Mouse (Mus musculus) hindbrain, embryonic 13.5 days (tissue): ENCODE data around the gene Rhbdf2. TPM values are rescaled to one million over a fixed set of nuclear protein-coding genes. Genes with fewer than 3 reads are reported as not detected.
"Not testable (repeated sequence)": the region's sequence is repeated elsewhere in the genome, so short reads cannot be mapped to it uniquely, and the experiment has no call there.

ENCODE experiments used
- ATAC-seq: fragments of 200-750 bp; cut with Nextera tagmentation; 2 replicates; pipeline ENCODE4 v1.8.0; 2017; ENCODE audit warnings: moderate TSS enrichment; ENCODE audit not compliant: low FRiP score
- H3K27ac ChIP-seq: fragments of 300-500 bp; sonication (generic); 2 replicates; pipeline ENCODE4 v1.5.1; 2015; ENCODE audit warnings: inconsistent platforms, mild to moderate bottlenecking, moderate library complexity
- H3K27me3 ChIP-seq: fragments of 300-500 bp; sonication (generic); 2 replicates; pipeline ENCODE4 v1.6.1; 2015; ENCODE audit warnings: mild to moderate bottlenecking, inconsistent platforms
- H3K36me3 ChIP-seq: fragments of 300-500 bp; sonication (generic); 2 replicates; pipeline ENCODE4 v1.6.1; 2015; ENCODE audit warnings: mild to moderate bottlenecking, inconsistent platforms
- H3K4me1 ChIP-seq: fragments of 300-500 bp; sonication (generic); replicated peaks from 2 replicates; pipeline ENCODE4 v1.6.1; 2015; ENCODE audit warnings: inconsistent platforms
- H3K4me2 ChIP-seq: fragments of 300-500 bp; sonication (generic); 2 replicates; pipeline ENCODE4 v1.6.1; 2015; ENCODE audit warnings: inconsistent platforms, mild to moderate bottlenecking, moderate library complexity
- H3K4me3 ChIP-seq: fragments of 300-500 bp; sonication (generic); 2 replicates; pipeline ENCODE4 v1.5.1; 2015; ENCODE audit warnings: mild to moderate bottlenecking, inconsistent platforms
- H3K9ac ChIP-seq: fragments of 300-500 bp; sonication (generic); 2 replicates; pipeline ENCODE4 v1.6.1; 2015; ENCODE audit warnings: mild to moderate bottlenecking, inconsistent platforms
- H3K9me3 ChIP-seq: fragments of 300-500 bp; sonication (generic); 2 replicates; pipeline ENCODE4 v1.6.1; 2016; ENCODE audit warnings: inconsistent platforms
- WGBS: fragments of 180-500 bp; shearing (Covaris S2); methylation state at CpG from one replicate; pipeline ENCODE4 v1.1.7; 2015; 5-methylcytosine and 5-hydroxymethylcytosine counted together
- polyA plus RNA-seq: library from polyadenylated mRNA; unstranded; fragments of >200 nt; fragmentation: Nextera tagmentation; extraction: Ambion mirVana; gene quantifications from 2 replicates; pipeline ENCODE4 v1.2.1, GENCODE M21; 2015

The Rhbdf2 gene
- 1.8 and 2.1 TPM in 2 replicates for polyA plus RNA-seq

GRCm38 (mm10) chr11:116626299-116627071, at the start of gene Rhbdf2:
Gene Rhbdf2, minus strand, starts transcription at chr11:116627019.
- Histone ChIP-seq H3K36me3 (no peaks in the 10 kb centered on the region), H3K4me1 (peaks cover 21% of the 10 kb centered on the region), H3K27ac (no peak within 1 kb of the TSS), H3K4me2 (no peak within 1 kb of the TSS), H3K9ac (no peak within 1 kb of the TSS), H3K4me3 (no peak within 1 kb of the TSS), H3K9me3 (no peaks in the 10 kb centered on the region), H3K27me3 (peaks cover 40% of the 10 kb centered on the region)
- WGBS, result 69% methylated on average over 10 of the region's 10 CpGs
- no peak for ATAC-seq

GRCm38 (mm10) chr11:116676175-116676976, 49.6 kb upstream of the Rhbdf2 start:
- Histone ChIP-seq H3K4me3 (no peak overlapping the region), H3K27ac (no peak overlapping the region), H3K4me1 (peaks cover 28% of the 10 kb centered on the region), H3K27me3 (no peaks in the 10 kb centered on the region), H3K4me2 (no peak overlapping the region), H3K9me3 (no peaks in the 10 kb centered on the region), H3K36me3 (peaks cover 55% of the 10 kb centered on the region), H3K9ac (no peak overlapping the region)
- 92% methylated on average over 14 of the region's 14 CpGs for WGBS
- no peak for ATAC-seq

- ATAC-seq, H3K4me3 ChIP-seq, H3K9ac ChIP-seq, H3K4me2 ChIP-seq, H3K9me3 ChIP-seq, H3K27ac ChIP-seq, H3K27me3 ChIP-seq: not testable (repeated sequence)
- WGBS, result 87% methylated on average over 6 of the region's 6 CpGs
- Histone ChIP-seq H3K36me3 (peaks cover 55% of the 10 kb centered on the region), H3K4me1 (peaks cover 37% of the 10 kb centered on the region)
These were observed 48.6 kb upstream of the Rhbdf2 start for GRCm38 (mm10) chr11:116675429-116675828.

- H3K4me1 ChIP-seq, result peaks cover 43% of the 10 kb centered on the region
- H3K27me3 ChIP-seq, result no peaks in the 10 kb centered on the region
- H3K27ac ChIP-seq, result no peak overlapping the region
- 79% methylated on average over 7 of the region's 7 CpGs for WGBS
- ATAC-seq, result no peak
- no peak overlapping the region for H3K4me3 ChIP-seq
- H3K4me2 ChIP-seq, result no peak overlapping the region
- no peaks in the 10 kb centered on the region for H3K9me3 ChIP-seq
- no peak overlapping the region for H3K9ac ChIP-seq
- peaks cover 55% of the 10 kb centered on the region for H3K36me3 ChIP-seq
These were observed 48.0 kb upstream of the Rhbdf2 start for GRCm38 (mm10) chr11:116674616-116675379.

GRCm38 (mm10) chr11:116673410-116673809, 46.6 kb upstream of the Rhbdf2 start:
- Histone ChIP-seq H3K9ac (peak overlapping the region; percentile 89), H3K36me3 (peaks cover 49% of the 10 kb centered on the region), H3K4me2 (peak overlapping the region; percentile 94)

GRCm38 (mm10) chr11:116672595-116672994, 45.8 kb upstream of the Rhbdf2 start:
- peak overlapping the region; percentile 84 for H3K4me3 ChIP-seq
- H3K9me3 ChIP-seq, result no peaks in the 10 kb centered on the region
- WGBS, result 16% methylated on average over 7 of the region's 7 CpGs
- no peak overlapping the region for H3K27ac ChIP-seq
- H3K4me1 ChIP-seq, result peaks cover 60% of the 10 kb centered on the region
- H3K36me3 ChIP-seq, result peaks cover 47% of the 10 kb centered on the region
- H3K4me2 ChIP-seq, result peak overlapping the region; percentile 94
- no peak for ATAC-seq
- H3K27me3 ChIP-seq, result no peaks in the 10 kb centered on the region
- H3K9ac ChIP-seq, result peak overlapping the region; percentile 89

More at GRCm38 (mm10) chr11:116673410-116673809, 46.6 kb upstream of the Rhbdf2 start:
- WGBS, result 93% methylated on average over 2 of the region's 2 CpGs
- Histone ChIP-seq H3K4me3 (no peak overlapping the region), H3K27ac (no peak overlapping the region), H3K9me3 (no peaks in the 10 kb centered on the region), H3K4me1 (peaks cover 57% of the 10 kb centered on the region), H3K27me3 (no peaks in the 10 kb centered on the region)
- no peak for ATAC-seq

- no peaks in the 10 kb centered on the region for H3K27me3 ChIP-seq
- H3K27ac ChIP-seq, result peak overlapping the region; percentile 75
- H3K9ac ChIP-seq, result peak overlapping the region; percentile 89
- H3K36me3 ChIP-seq, result peaks cover 40% of the 10 kb centered on the region
- H3K9me3 ChIP-seq, result no peaks in the 10 kb centered on the region
- peak overlapping the region; percentile 84 for H3K4me3 ChIP-seq
- H3K4me2 ChIP-seq, result peak overlapping the region; percentile 94
- peaks cover 60% of the 10 kb centered on the region for H3K4me1 ChIP-seq
- under 1% methylated on average over 24 of the region's 24 CpGs for WGBS
- peak; percentile 23 for ATAC-seq
These were observed 45.1 kb upstream of the Rhbdf2 start for GRCm38 (mm10) chr11:116671845-116672434.

- 2% methylated on average over 45 of the region's 45 CpGs for WGBS
- Histone ChIP-seq H3K36me3 (peaks cover 34% of the 10 kb centered on the region), H3K27me3 (no peaks in the 10 kb centered on the region), H3K4me3 (peak overlapping the region; percentile 84), H3K27ac (peak overlapping the region; percentile 75), H3K9ac (peak overlapping the region; percentile 89), H3K4me2 (peak overlapping the region; percentile 94), H3K4me1 (peaks cover 60% of the 10 kb centered on the region), H3K9me3 (no peaks in the 10 kb centered on the region)
- ATAC-seq, result peak; percentile 84
These were observed 44.5 kb upstream of the Rhbdf2 start for GRCm38 (mm10) chr11:116671112-116671844.

GRCm38 (mm10) chr11:116670386-116670785, 43.6 kb upstream of the Rhbdf2 start:
- 73% methylated on average over 7 of the region's 7 CpGs for WGBS
- peak overlapping the region; percentile 94 for H3K4me2 ChIP-seq
- peaks cover 25% of the 10 kb centered on the region for H3K36me3 ChIP-seq
- no peak for ATAC-seq
- H3K9me3 ChIP-seq, result no peaks in the 10 kb centered on the region
- H3K4me3 ChIP-seq, result peak overlapping the region; percentile 84; the same call in 1 of the 2 replicates
- H3K27me3 ChIP-seq, result no peaks in the 10 kb centered on the region
- H3K9ac ChIP-seq, result no peak overlapping the region
- H3K4me1 ChIP-seq, result peaks cover 60% of the 10 kb centered on the region
- peak overlapping the region; percentile 53; the same call in 1 of the 2 replicates for H3K27ac ChIP-seq

GRCm38 (mm10) chr11:116669787-116670365, 43.1 kb upstream of the Rhbdf2 start:
- Histone ChIP-seq H3K4me2 (peak overlapping the region; percentile 94; the same call in 1 of the 2 replicates), H3K27ac (peak overlapping the region; percentile 53; the same call in 1 of the 2 replicates)

GRCm38 (mm10) chr11:116669316-116669715, 42.5 kb upstream of the Rhbdf2 start:
- Histone ChIP-seq H3K4me1 (peaks cover 60% of the 10 kb centered on the region), H3K9me3 (no peaks in the 10 kb centered on the region), H3K27me3 (no peaks in the 10 kb centered on the region), H3K27ac (no peak overlapping the region), H3K4me3 (no peak overlapping the region), H3K4me2 (0 out of 2 replicates have a peak overlapping the region, but pooled peaks have one; percentile 94), H3K36me3 (peaks cover 14% of the 10 kb centered on the region), H3K9ac (peak overlapping the region; percentile 40; the same call in 1 of the 2 replicates)
- 41% methylated on average over 5 of the region's 5 CpGs for WGBS
- ATAC-seq, result no peak

More at GRCm38 (mm10) chr11:116669787-116670365, 43.1 kb upstream of the Rhbdf2 start:
- Histone ChIP-seq H3K4me1 (peaks cover 60% of the 10 kb centered on the region), H3K9me3 (no peaks in the 10 kb centered on the region), H3K27me3 (no peaks in the 10 kb centered on the region), H3K36me3 (peaks cover 20% of the 10 kb centered on the region), H3K4me3 (no peak overlapping the region), H3K9ac (no peak overlapping the region)
- no peak for ATAC-seq
- WGBS, result 41% methylated on average over 13 of the region's 13 CpGs
